In genomic region chr9:98920629-98921523, GRCm38 (mm10) we compare ENCODE assay signal across 27 mouse cellular contexts. TPM values are rescaled to one million over a fixed set of nuclear protein-coding genes. Genes with fewer than 3 reads are reported as not detected.
"Had no signal": no experiment of that assay in that cellular context is flagged by ENCODE, and none has a peak within 500 bp of the region (broad histone marks: within the 10 kb centered on the region; RNA-seq: fewer than 3 reads in every experiment).

No protein-coding gene starts in this region.

- H3K9ac ChIP-seq: neural tube, embryonic 12.5 days; neural tube, embryonic 13.5 days; neural tube, embryonic 15.5 days; stomach, embryonic 15.5 days had no signal

- H3K36me3 ChIP-seq: neural tube, embryonic 12.5 days; neural tube, embryonic 13.5 days; neural tube, embryonic 15.5 days; stomach, embryonic 15.5 days had no signal

- H3K4me1 ChIP-seq: neural tube, embryonic 12.5 days; neural tube, embryonic 13.5 days; neural tube, embryonic 15.5 days; stomach, embryonic 15.5 days had no signal

- H3K27ac ChIP-seq: neural tube, embryonic 12.5 days; neural tube, embryonic 13.5 days; neural tube, embryonic 15.5 days; stomach, embryonic 15.5 days; stomach, postnatal 0 days had no signal

- H3K27me3 ChIP-seq: neural tube, embryonic 12.5 days; neural tube, embryonic 13.5 days; neural tube, embryonic 15.5 days; stomach, embryonic 15.5 days had no signal

- DNase-seq: retina, postnatal 1 day; right cerebral cortex, adult 18-20 months; right cerebral cortex, postnatal 14 days; right cerebral cortex, postnatal 25 days; right cerebral cortex, postnatal 4 days; spleen, adult 18-20 months; thymus, adult 18-20 months; thymus, adult 2 months; thymus, postnatal 14 days; thymus, postnatal 25 days; thymus, postnatal 36 days; thymus, postnatal 4 days had no signal

- H3K9me3 ChIP-seq: neural tube, embryonic 12.5 days; neural tube, embryonic 13.5 days; neural tube, embryonic 15.5 days; stomach, embryonic 15.5 days had no signal

- H3K4me3 ChIP-seq: neural tube, embryonic 12.5 days; neural tube, embryonic 13.5 days; neural tube, embryonic 15.5 days; stomach, embryonic 15.5 days had no signal

- H3K4me2 ChIP-seq: neural tube, embryonic 12.5 days; neural tube, embryonic 13.5 days; neural tube, embryonic 15.5 days; stomach, embryonic 15.5 days had no signal

RNA-seq across cellular contexts. Expression of gene 7420426K07Rik, which starts 18.0 kb away (rescaled TPM):
- total RNA-seq: neutrophil, adult 5-6 weeks had no signal
- polyA plus RNA-seq: neural tube, embryonic 11.5 days; neural tube, embryonic 12.5 days; neural tube, embryonic 13.5 days; neural tube, embryonic 14.5 days; neural tube, embryonic 15.5 days; small intestine, adult 2 months; spleen, adult 2 months; stomach, embryonic 14.5 days; stomach, embryonic 15.5 days; stomach, embryonic 16.5 days; stomach, postnatal 0 days; testis, adult 2 months; thymus, adult 2 months; thymus, postnatal 0 days; urinary bladder, adult 2 months had no signal

RNA-seq across cellular contexts. Expression of gene Foxl2, which starts 34.2 kb away (rescaled TPM):
- total RNA-seq: neutrophil, adult 5-6 weeks had no signal
- polyA plus RNA-seq: small intestine, adult 2 months; spleen, adult 2 months; stomach, embryonic 14.5 days; stomach, embryonic 15.5 days; stomach, embryonic 16.5 days; stomach, postnatal 0 days; testis, adult 2 months; thymus, postnatal 0 days; urinary bladder, adult 2 months had no signal

RNA-seq across cellular contexts. Expression of gene Prr23a3, which starts 56.3 kb away (rescaled TPM):
- total RNA-seq: neutrophil, adult 5-6 weeks had no signal
- polyA plus RNA-seq: neural tube, embryonic 12.5 days; neural tube, embryonic 13.5 days; neural tube, embryonic 14.5 days; neural tube, embryonic 15.5 days; small intestine, adult 2 months; spleen, adult 2 months; stomach, embryonic 14.5 days; stomach, embryonic 16.5 days; stomach, postnatal 0 days; thymus, adult 2 months; thymus, postnatal 0 days had no signal
